Mouse (Mus musculus): ENCODE data around the gene Ptbp3. TPM values are rescaled to one million over a fixed set of nuclear protein-coding genes. Genes with fewer than 3 reads are reported as not detected.

The Ptbp3 gene
- total RNA-seq, 1 experiment: 46.1 TPM

- in situ Hi-C loops (cut with MboI; ENCODE audit: low sequenced_read_pairs in 2 of 2, unreplicated experiment in 2 of 2): no loop called here
- H3K27ac ChIP-seq (ENCODE audit: insufficient read depth, low read depth, low read length, poor library complexity, severe bottlenecking): no peak overlapping the region
- TF ChIP-seq MAFK (IDR thresholded peaks at IDR 0.05; ENCODE audit: insufficient read depth, low read depth, low read length): no peak
- TF ChIP-seq ZNF384 (IDR thresholded peaks at IDR 0.05; ENCODE audit: low read depth, low read length): peak; percentile 59
- H3K4me1 ChIP-seq (ENCODE audit: control insufficient read depth in 2 of 2, insufficient read depth in 2 of 2, low read length in 2 of 2, poor library complexity in 1 of 2): peaks cover 0 to 6% of the 10 kb centered on the region in 2 experiments; a peak in 1 of 4 replicates
- no peaks in the 10 kb centered on the region for H3K36me3 ChIP-seq (ENCODE audit: control insufficient read depth, insufficient read depth, low read length, poor library complexity, severe bottlenecking)
- H3K9ac ChIP-seq (ENCODE audit: insufficient read depth, low read depth, low read length, poor library complexity, severe bottlenecking): peak overlapping the region; percentile 89; the same call in 1 of the 2 replicates
- no peak for DNase-seq (ENCODE audit: low read depth, low spot score)
- H3K9me3 ChIP-seq (ENCODE audit: control insufficient read depth, insufficient read depth, low read depth, low read length): no peaks in the 10 kb centered on the region
- peak overlapping the region; percentile 97 to 99 for H3K4me3 ChIP-seq (ENCODE audit: insufficient read depth in 1 of 2, low read depth in 1 of 2, low read length in 2 of 2, poor library complexity in 1 of 2, severe bottlenecking in 1 of 2)
Observed at GRCm38 (mm10) chr4:59548011-59548559, 1.1 kb downstream of the Ptbp3 start.

- Histone ChIP-seq H3K9me3 (ENCODE audit: control insufficient read depth, insufficient read depth, low read depth, low read length) (no peaks in the 10 kb centered on the region), H3K27ac (ENCODE audit: insufficient read depth, low read depth, low read length, poor library complexity, severe bottlenecking) (no peak overlapping the region), H3K36me3 (ENCODE audit: control insufficient read depth, insufficient read depth, low read length, poor library complexity, severe bottlenecking) (no peaks in the 10 kb centered on the region), H3K4me3 (ENCODE audit: insufficient read depth in 1 of 2, low read depth in 1 of 2, low read length in 2 of 2, poor library complexity in 1 of 2, severe bottlenecking in 1 of 2) (peak overlapping the region in 1 of 2 experiments; percentile 99; a peak in 2 of 4 replicates), H3K9ac (ENCODE audit: insufficient read depth, low read depth, low read length, poor library complexity, severe bottlenecking) (no peak overlapping the region), H3K4me1 (ENCODE audit: control insufficient read depth in 2 of 2, insufficient read depth in 2 of 2, low read length in 2 of 2, poor library complexity in 1 of 2) (peaks cover 0 to 6% of the 10 kb centered on the region in 2 experiments; a peak in 1 of 4 replicates)
- in situ Hi-C loops (cut with MboI; ENCODE audit: low sequenced_read_pairs in 2 of 2, unreplicated experiment in 2 of 2): no loop called here
- DNase-seq (ENCODE audit: low read depth, low spot score): no peak
- TF ChIP-seq HCFC1 (IDR thresholded peaks at IDR 0.05; ENCODE audit: borderline replicate concordance, insufficient read depth, low read length) (no peak), ZC3H11A (IDR thresholded peaks at IDR 0.05; ENCODE audit: borderline replicate concordance, low read depth, low read length) (no peak), CHD2 (IDR thresholded peaks at IDR 0.05; ENCODE audit: low read depth, low read length) (no peak), MAFK (IDR thresholded peaks at IDR 0.05; ENCODE audit: insufficient read depth, low read depth, low read length) (no peak), ZNF384 (IDR thresholded peaks at IDR 0.05; ENCODE audit: low read depth, low read length) (no peak)
Observed at GRCm38 (mm10) chr4:59547136-59547889, 1.9 kb downstream of the Ptbp3 start.

GRCm38 (mm10) chr4:59546285-59547071 is 2.7 kb downstream of the Ptbp3 start:
- no peak for DNase-seq (ENCODE audit: low read depth, low spot score)
- Histone ChIP-seq H3K9ac (ENCODE audit: insufficient read depth, low read depth, low read length, poor library complexity, severe bottlenecking) (no peak overlapping the region), H3K4me3 (ENCODE audit: insufficient read depth in 1 of 2, low read depth in 1 of 2, low read length in 2 of 2, poor library complexity in 1 of 2, severe bottlenecking in 1 of 2) (no peak overlapping the region), H3K9me3 (ENCODE audit: control insufficient read depth, insufficient read depth, low read depth, low read length) (no peaks in the 10 kb centered on the region), H3K27ac (ENCODE audit: insufficient read depth, low read depth, low read length, poor library complexity, severe bottlenecking) (no peak overlapping the region), H3K36me3 (ENCODE audit: control insufficient read depth, insufficient read depth, low read length, poor library complexity, severe bottlenecking) (no peaks in the 10 kb centered on the region), H3K4me1 (ENCODE audit: control insufficient read depth in 2 of 2, insufficient read depth in 2 of 2, low read length in 2 of 2, poor library complexity in 1 of 2) (peaks cover 0 to 6% of the 10 kb centered on the region in 2 experiments; a peak in 1 of 4 replicates)
- no peak for TF ChIP-seq CHD2 (IDR thresholded peaks at IDR 0.05; ENCODE audit: low read depth, low read length)
- no peak for TF ChIP-seq HCFC1 (IDR thresholded peaks at IDR 0.05; ENCODE audit: borderline replicate concordance, insufficient read depth, low read length)
- TF ChIP-seq MAFK (IDR thresholded peaks at IDR 0.05; ENCODE audit: insufficient read depth, low read depth, low read length): no peak
- TF ChIP-seq ZNF384 (IDR thresholded peaks at IDR 0.05; ENCODE audit: low read depth, low read length): no peak
- TF ChIP-seq ZC3H11A (IDR thresholded peaks at IDR 0.05; ENCODE audit: borderline replicate concordance, low read depth, low read length): no peak
- in situ Hi-C loops (cut with MboI; ENCODE audit: low sequenced_read_pairs in 2 of 2, unreplicated experiment in 2 of 2): no loop called here

- in situ Hi-C loops (cut with MboI; ENCODE audit: low sequenced_read_pairs in 2 of 2, unreplicated experiment in 2 of 2): no loop called here
- H3K27ac ChIP-seq (ENCODE audit: insufficient read depth, low read depth, low read length, poor library complexity, severe bottlenecking): no peak overlapping the region
- DNase-seq (ENCODE audit: low read depth, low spot score): no peak
- H3K9ac ChIP-seq (ENCODE audit: insufficient read depth, low read depth, low read length, poor library complexity, severe bottlenecking): no peak overlapping the region
- no peaks in the 10 kb centered on the region for H3K36me3 ChIP-seq (ENCODE audit: control insufficient read depth, insufficient read depth, low read length, poor library complexity, severe bottlenecking)
- no peaks in the 10 kb centered on the region for H3K9me3 ChIP-seq (ENCODE audit: control insufficient read depth, insufficient read depth, low read depth, low read length)
- H3K4me3 ChIP-seq (ENCODE audit: insufficient read depth in 1 of 2, low read depth in 1 of 2, low read length in 2 of 2, poor library complexity in 1 of 2, severe bottlenecking in 1 of 2): no peak overlapping the region
- H3K4me1 ChIP-seq (ENCODE audit: control insufficient read depth in 2 of 2, insufficient read depth in 2 of 2, low read length in 2 of 2, poor library complexity in 1 of 2): peaks cover 0 to 6% of the 10 kb centered on the region in 2 experiments; a peak in 1 of 4 replicates
- TF ChIP-seq HCFC1 (IDR thresholded peaks at IDR 0.05; ENCODE audit: borderline replicate concordance, insufficient read depth, low read length): no peak
- TF ChIP-seq ZC3H11A (IDR thresholded peaks at IDR 0.05; ENCODE audit: borderline replicate concordance, low read depth, low read length): no peak
- no peak for TF ChIP-seq CHD2 (IDR thresholded peaks at IDR 0.05; ENCODE audit: low read depth, low read length)
- no peak for TF ChIP-seq MAFK (IDR thresholded peaks at IDR 0.05; ENCODE audit: insufficient read depth, low read depth, low read length)
- no peak for TF ChIP-seq ZNF384 (IDR thresholded peaks at IDR 0.05; ENCODE audit: low read depth, low read length)
Observed at GRCm38 (mm10) chr4:59544654-59545053, 4.5 kb downstream of the Ptbp3 start.
